Mouse (Mus musculus) heart, embryonic 15.5 days (tissue): ENCODE results near the gene Rbm39. TPM values are rescaled to one million over a fixed set of nuclear protein-coding genes. Genes with fewer than 3 reads are reported as not detected.

Experiments used
- ATAC-seq: fragments of 200-750 bp; cut with Nextera tagmentation; replicated peaks from 2 replicates; pipeline ENCODE4 v1.8.0; 2017; ENCODE audit warnings: low read depth, moderate TSS enrichment; ENCODE audit not compliant: insufficient number of reproducible peaks, insufficient read depth, low FRiP score
- H3K27ac ChIP-seq: fragments of 300-500 bp; sonication (generic); 2 replicates; pipeline ENCODE4 v1.5.1; 2015; ENCODE audit warnings: mild to moderate bottlenecking, inconsistent platforms
- H3K27me3 ChIP-seq: fragments of 300-500 bp; sonication (generic); 2 replicates; pipeline ENCODE4 v1.6.1; 2015; ENCODE audit warnings: inconsistent platforms
- H3K36me3 ChIP-seq: fragments of 300-500 bp; sonication (generic); 2 replicates; pipeline ENCODE4 v1.6.1; 2015; ENCODE audit warnings: mild to moderate bottlenecking, inconsistent platforms
- H3K4me1 ChIP-seq: fragments of 300-500 bp; sonication (generic); replicated peaks from 2 replicates; pipeline ENCODE4 v1.6.1; 2015; ENCODE audit warnings: inconsistent platforms
- H3K4me2 ChIP-seq: fragments of 300-500 bp; sonication (generic); 2 replicates; pipeline ENCODE4 v1.6.1; 2015; ENCODE audit warnings: inconsistent platforms, mild to moderate bottlenecking, moderate library complexity
- H3K4me3 ChIP-seq: fragments of 300-500 bp; sonication (generic); 2 replicates; pipeline ENCODE4 v1.5.1; 2015; ENCODE audit warnings: mild to moderate bottlenecking, inconsistent platforms
- H3K9ac ChIP-seq: fragments of 300-500 bp; sonication (generic); 2 replicates; pipeline ENCODE4 v1.6.1; 2015; ENCODE audit warnings: mild to moderate bottlenecking, inconsistent platforms
- H3K9me3 ChIP-seq: fragments of 300-500 bp; sonication (generic); replicated peaks from 2 replicates; pipeline ENCODE4 v1.6.1; 2016; ENCODE audit warnings: inconsistent platforms
- WGBS: fragments of 180-500 bp; shearing (Covaris S2); methylation state at CpG from one replicate; pipeline ENCODE4 v1.1.7; 2015; ENCODE audit warnings: mixed read lengths; 5-methylcytosine and 5-hydroxymethylcytosine counted together
- polyA plus RNA-seq: library from polyadenylated mRNA; unstranded; fragments of >200 nt; fragmentation: Nextera tagmentation; extraction: Ambion mirVana; gene quantifications from 2 replicates; pipeline ENCODE4 v1.2.1, GENCODE M21; 2015

Rbm39 gene
- 360 and 407 TPM in 2 replicates for polyA plus RNA-seq

- Histone ChIP-seq H3K4me1 (peaks cover 24% of the 10 kb centered on the region), H3K27ac (peak within 1 kb of the TSS; percentile 94), H3K9me3 (no peaks in the 10 kb centered on the region), H3K9ac (peak within 1 kb of the TSS; percentile 96), H3K36me3 (peaks cover 24% of the 10 kb centered on the region), H3K4me3 (peak within 1 kb of the TSS; percentile 76), H3K27me3 (no peaks in the 10 kb centered on the region), H3K4me2 (peak within 1 kb of the TSS; percentile 80)
- under 1% methylated on average over 47 of the region's 47 CpGs for WGBS
- peak; percentile 95 for ATAC-seq
These were observed at the start of gene Rbm39 for GRCm38 (mm10) chr2:156180094-156180821. TSS of gene Rbm39 (minus strand) at chr2:156180238.

- Histone ChIP-seq H3K4me1 (no peaks in the 10 kb centered on the region), H3K27me3 (no peaks in the 10 kb centered on the region), H3K27ac (no peak overlapping the region), H3K9me3 (no peaks in the 10 kb centered on the region), H3K4me2 (no peak overlapping the region), H3K9ac (no peak overlapping the region), H3K36me3 (peaks cover 14% of the 10 kb centered on the region; the same call in 1 of the 2 replicates), H3K4me3 (no peak overlapping the region)
- no peak for ATAC-seq
- 95% methylated on average over 1 of the region's 1 CpGs for WGBS
These were observed 49.1 kb upstream of the Rbm39 start for GRCm38 (mm10) chr2:156229171-156229570.

- Histone ChIP-seq H3K27me3 (no peaks in the 10 kb centered on the region), H3K9ac (no peak overlapping the region)
- no peak for ATAC-seq
These were observed 47.7 kb upstream of the Rbm39 start for GRCm38 (mm10) chr2:156227689-156228088.

GRCm38 (mm10) chr2:156224043-156224442, 44.0 kb upstream of the Rbm39 start:
- Histone ChIP-seq H3K4me3 (no peak overlapping the region), H3K27me3 (no peaks in the 10 kb centered on the region), H3K4me1 (no peaks in the 10 kb centered on the region), H3K9ac (no peak overlapping the region), H3K27ac (0 out of 2 replicates have a peak overlapping the region, but pooled peaks have one; percentile 9), H3K36me3 (peaks cover 7% of the 10 kb centered on the region; the same call in 1 of the 2 replicates), H3K4me2 (no peak overlapping the region), H3K9me3 (no peaks in the 10 kb centered on the region)
- no peak for ATAC-seq
- WGBS: 65% methylated on average over 5 of the region's 5 CpGs

More at GRCm38 (mm10) chr2:156227689-156228088, 47.7 kb upstream of the Rbm39 start:
- Histone ChIP-seq H3K4me2 (no peak overlapping the region), H3K27ac (no peak overlapping the region), H3K9me3 (no peaks in the 10 kb centered on the region), H3K4me1 (no peaks in the 10 kb centered on the region), H3K36me3 (peaks cover 14% of the 10 kb centered on the region; the same call in 1 of the 2 replicates), H3K4me3 (no peak overlapping the region)
- 89% methylated on average over 1 of the region's 1 CpGs for WGBS

- Histone ChIP-seq H3K27me3 (no peaks in the 10 kb centered on the region), H3K9me3 (no peaks in the 10 kb centered on the region), H3K4me2 (no peak overlapping the region), H3K36me3 (peaks cover 7% of the 10 kb centered on the region; the same call in 1 of the 2 replicates), H3K9ac (no peak overlapping the region), H3K27ac (no peak overlapping the region), H3K4me1 (no peaks in the 10 kb centered on the region), H3K4me3 (no peak overlapping the region)
- ATAC-seq: no peak
These were observed 42.1 kb upstream of the Rbm39 start for GRCm38 (mm10) chr2:156222100-156222499.

GRCm38 (mm10) chr2:156217786-156218185, 37.7 kb upstream of the Rbm39 start:
- H3K36me3 ChIP-seq: peaks cover 10% of the 10 kb centered on the region; the same call in 1 of the 2 replicates
- no peak overlapping the region for H3K4me3 ChIP-seq
- no peaks in the 10 kb centered on the region for H3K27me3 ChIP-seq
- no peaks in the 10 kb centered on the region for H3K4me1 ChIP-seq
- H3K27ac ChIP-seq: no peak overlapping the region
- H3K9ac ChIP-seq: no peak overlapping the region
- no peak overlapping the region for H3K4me2 ChIP-seq
- 72% methylated on average over 1 of the region's 1 CpGs for WGBS
- no peaks in the 10 kb centered on the region for H3K9me3 ChIP-seq
- ATAC-seq: no peak

GRCm38 (mm10) chr2:156203917-156204316, 23.9 kb upstream of the Rbm39 start:
- H3K4me2 ChIP-seq: no peak overlapping the region
- H3K27me3 ChIP-seq: no peaks in the 10 kb centered on the region
- peaks cover 11% of the 10 kb centered on the region; the same call in 1 of the 2 replicates for H3K36me3 ChIP-seq

GRCm38 (mm10) chr2:156202848-156203437, 22.9 kb upstream of the Rbm39 start:
- Histone ChIP-seq H3K4me2 (peak overlapping the region; percentile 30; the same call in 1 of the 2 replicates), H3K4me3 (peak overlapping the region; percentile 4; the same call in 1 of the 2 replicates)

More at GRCm38 (mm10) chr2:156203917-156204316, 23.9 kb upstream of the Rbm39 start:
- H3K9ac ChIP-seq: no peak overlapping the region
- peaks cover 36% of the 10 kb centered on the region for H3K4me1 ChIP-seq
- 94% methylated on average over 6 of the region's 6 CpGs for WGBS
- H3K27ac ChIP-seq: 0 out of 2 replicates have a peak overlapping the region, but pooled peaks have one; percentile 86
- no peak for ATAC-seq
- no peaks in the 10 kb centered on the region for H3K9me3 ChIP-seq
- H3K4me3 ChIP-seq: no peak overlapping the region

GRCm38 (mm10) chr2:156201486-156201885, 21.4 kb upstream of the Rbm39 start:
- H3K4me1 ChIP-seq: peaks cover 48% of the 10 kb centered on the region
- no peaks in the 10 kb centered on the region for H3K27me3 ChIP-seq
- no peak overlapping the region for H3K27ac ChIP-seq
- WGBS: 90% methylated on average over 4 of the region's 4 CpGs
- no peak overlapping the region for H3K4me2 ChIP-seq
- no peaks in the 10 kb centered on the region for H3K9me3 ChIP-seq
- no peak overlapping the region for H3K9ac ChIP-seq
- ATAC-seq: no peak
- no peak overlapping the region for H3K4me3 ChIP-seq
- H3K36me3 ChIP-seq: peaks cover 11% of the 10 kb centered on the region; the same call in 1 of the 2 replicates

More at GRCm38 (mm10) chr2:156202848-156203437, 22.9 kb upstream of the Rbm39 start:
- no peaks in the 10 kb centered on the region for H3K9me3 ChIP-seq
- H3K9ac ChIP-seq: no peak overlapping the region
- WGBS: 10% methylated on average over 3 of the region's 3 CpGs
- H3K4me1 ChIP-seq: peaks cover 42% of the 10 kb centered on the region
- peak; percentile 69 for ATAC-seq
- no peaks in the 10 kb centered on the region for H3K27me3 ChIP-seq
- H3K36me3 ChIP-seq: peaks cover 11% of the 10 kb centered on the region; the same call in 1 of the 2 replicates
- H3K27ac ChIP-seq: peak overlapping the region; percentile 86

GRCm38 (mm10) chr2:156199944-156200343, 19.9 kb upstream of the Rbm39 start:
- Histone ChIP-seq H3K4me3 (no peak overlapping the region), H3K27ac (no peak overlapping the region), H3K36me3 (peaks cover 9% of the 10 kb centered on the region; the same call in 1 of the 2 replicates), H3K27me3 (no peaks in the 10 kb centered on the region), H3K4me2 (no peak overlapping the region), H3K9me3 (no peaks in the 10 kb centered on the region), H3K4me1 (peaks cover 49% of the 10 kb centered on the region), H3K9ac (no peak overlapping the region)
- no peak for ATAC-seq
- WGBS: 57% methylated on average over 3 of the region's 3 CpGs

- WGBS: 5% methylated on average over 17 of the region's 17 CpGs
- Histone ChIP-seq H3K4me1 (peaks cover 29% of the 10 kb centered on the region), H3K27me3 (no peaks in the 10 kb centered on the region), H3K4me3 (peak overlapping the region; percentile 70), H3K9me3 (no peaks in the 10 kb centered on the region), H3K9ac (peak overlapping the region; percentile 87), H3K27ac (peak overlapping the region; percentile 97), H3K36me3 (peaks cover 3% of the 10 kb centered on the region; the same call in 1 of the 2 replicates), H3K4me2 (peak overlapping the region; percentile 71)
- ATAC-seq: no peak
These were observed 17.3 kb upstream of the Rbm39 start for GRCm38 (mm10) chr2:156197129-156197911.
